Mouse (Mus musculus) kidney, embryonic 16.5 days (tissue): ENCODE data around the gene Ttc21a. TPM values are rescaled to one million over a fixed set of nuclear protein-coding genes. Genes with fewer than 3 reads are reported as not detected.

Experiments
- ATAC-seq: fragments of 200-750 bp; cut with Nextera tagmentation; 2 replicates; pipeline ENCODE4 v1.8.0; 2017; ENCODE audit warnings: moderate TSS enrichment; ENCODE audit not compliant: low FRiP score, low TSS enrichment
- H3K27ac ChIP-seq: fragments of 300-500 bp; sonication (generic); 2 replicates; pipeline ENCODE4 v1.5.1; 2014; ENCODE audit warnings: low read length
- H3K27me3 ChIP-seq: fragments of 300-500 bp; sonication (generic); 2 replicates; pipeline ENCODE4 v1.6.1; 2014; ENCODE audit warnings: low read length, control low read depth, mixed read lengths; ENCODE audit not compliant: insufficient read depth
- H3K36me3 ChIP-seq: fragments of 300-500 bp; sonication (generic); 2 replicates; pipeline ENCODE4 v1.6.1; 2014; ENCODE audit warnings: low read length, control low read depth, mixed read lengths; ENCODE audit not compliant: insufficient read depth
- H3K4me1 ChIP-seq: fragments of 300-500 bp; sonication (generic); 2 replicates; pipeline ENCODE4 v1.6.1; 2014; ENCODE audit warnings: low read length, control low read depth, mixed read lengths; ENCODE audit not compliant: insufficient read depth
- H3K4me2 ChIP-seq: fragments of 300-500 bp; sonication (generic); replicated peaks from 2 replicates; pipeline ENCODE4 v1.6.1; 2014; ENCODE audit warnings: low read depth, low read length
- H3K4me3 ChIP-seq: fragments of 300-500 bp; sonication (generic); 2 replicates; pipeline ENCODE4 v1.5.1; 2014; ENCODE audit warnings: mild to moderate bottlenecking, low read length
- H3K9ac ChIP-seq: fragments of 300-500 bp; sonication (generic); replicated peaks from 2 replicates; pipeline ENCODE4 v1.6.1; 2014; ENCODE audit warnings: low read length
- H3K9me3 ChIP-seq: fragments of 300-500 bp; sonication (generic); 2 replicates; pipeline ENCODE4 v1.6.1; 2016; ENCODE audit warnings: low read length, control low read depth
- WGBS: fragments of 180-500 bp; shearing (Covaris S2); extraction: QIAGEN DNeasy Blood & Tissue Kit; methylation state at CpG from one replicate; pipeline ENCODE4 v1.1.7; 2014; 5-methylcytosine and 5-hydroxymethylcytosine counted together
- polyA plus RNA-seq: library from polyadenylated mRNA; unstranded; fragments of >200 nt; fragmentation: Nextera tagmentation; extraction: Ambion mirVana; gene quantifications from 2 replicates; pipeline ENCODE4 v1.2.1, GENCODE M21; 2015

Gene Ttc21a
- polyA plus RNA-seq, 1 experiment from 2014 or later: 0.20 TPM

- Histone ChIP-seq H3K4me3 (no peak overlapping the region), H3K9ac (no peak overlapping the region), H3K9me3 (no peaks in the 10 kb centered on the region), H3K36me3 (peaks cover 27% of the 10 kb centered on the region), H3K4me1 (peaks cover 25% of the 10 kb centered on the region), H3K4me2 (no peak overlapping the region), H3K27me3 (no peaks in the 10 kb centered on the region), H3K27ac (no peak overlapping the region)
- no peak for ATAC-seq
- 79% methylated on average over 12 of the region's 12 CpGs for WGBS
These were observed 35.2 kb downstream of the Ttc21a start for GRCm38 (mm10) chr9:119972582-119972981.

- 95% methylated on average over 23 of the region's 23 CpGs for WGBS
- Histone ChIP-seq H3K4me3 (no peak overlapping the region), H3K27ac (no peak overlapping the region), H3K4me2 (no peak overlapping the region), H3K36me3 (peaks cover 27% of the 10 kb centered on the region), H3K4me1 (peaks cover 32% of the 10 kb centered on the region), H3K9ac (no peak overlapping the region), H3K27me3 (no peaks in the 10 kb centered on the region), H3K9me3 (no peaks in the 10 kb centered on the region)
- ATAC-seq: no peak
These were observed 35.9 kb downstream of the Ttc21a start for GRCm38 (mm10) chr9:119973281-119973680.

- Histone ChIP-seq H3K4me2 (no peak overlapping the region), H3K4me1 (peaks cover 39% of the 10 kb centered on the region), H3K4me3 (no peak overlapping the region), H3K27me3 (no peaks in the 10 kb centered on the region), H3K9ac (no peak overlapping the region), H3K27ac (no peak overlapping the region), H3K36me3 (peaks cover 27% of the 10 kb centered on the region), H3K9me3 (no peaks in the 10 kb centered on the region)
- WGBS: 93% methylated on average over 27 of the region's 27 CpGs
- ATAC-seq: no peak
These were observed 36.6 kb downstream of the Ttc21a start for GRCm38 (mm10) chr9:119973869-119974520.

- Histone ChIP-seq H3K9me3 (no peaks in the 10 kb centered on the region), H3K4me3 (no peak overlapping the region), H3K9ac (no peak overlapping the region), H3K36me3 (peaks cover 27% of the 10 kb centered on the region), H3K4me2 (no peak overlapping the region), H3K27ac (no peak overlapping the region), H3K4me1 (peaks cover 40% of the 10 kb centered on the region), H3K27me3 (no peaks in the 10 kb centered on the region)
- ATAC-seq: no peak
- 82% methylated on average over 5 of the region's 5 CpGs for WGBS
These were observed 37.2 kb downstream of the Ttc21a start for GRCm38 (mm10) chr9:119974609-119975008.

GRCm38 (mm10) chr9:119975286-119975685 lies 37.9 kb downstream of the Ttc21a start:
- no peak for ATAC-seq
- 89% methylated on average over 4 of the region's 4 CpGs for WGBS
- H3K4me1 ChIP-seq: peaks cover 40% of the 10 kb centered on the region
- no peak overlapping the region for H3K4me3 ChIP-seq
- H3K36me3 ChIP-seq: peaks cover 27% of the 10 kb centered on the region
- H3K9ac ChIP-seq: no peak overlapping the region
- H3K27ac ChIP-seq: no peak overlapping the region
- H3K4me2 ChIP-seq: no peak overlapping the region
- H3K9me3 ChIP-seq: no peaks in the 10 kb centered on the region
- H3K27me3 ChIP-seq: no peaks in the 10 kb centered on the region

GRCm38 (mm10) chr9:119976704-119977556 lies 39.5 kb downstream of the Ttc21a start:
- 24% methylated on average over 17 of the region's 17 CpGs for WGBS
- Histone ChIP-seq H3K9me3 (no peaks in the 10 kb centered on the region), H3K27me3 (no peaks in the 10 kb centered on the region), H3K4me3 (no peak overlapping the region), H3K36me3 (peaks cover 27% of the 10 kb centered on the region), H3K4me1 (peaks cover 45% of the 10 kb centered on the region), H3K4me2 (peak overlapping the region; percentile 37; the same call in 1 of the 2 replicates), H3K9ac (peak overlapping the region; percentile 58; the same call in 1 of the 2 replicates), H3K27ac (peak overlapping the region; percentile 84; the same call in 1 of the 2 replicates)
- ATAC-seq: no peak

GRCm38 (mm10) chr9:119977557-119978060 lies 40.2 kb downstream of the Ttc21a start:
- Histone ChIP-seq H3K27ac (peak overlapping the region; percentile 84), H3K4me1 (peaks cover 52% of the 10 kb centered on the region), H3K4me2 (peak overlapping the region; percentile 37), H3K9me3 (no peaks in the 10 kb centered on the region), H3K27me3 (no peaks in the 10 kb centered on the region), H3K4me3 (0 out of 2 replicates have a peak overlapping the region, but pooled peaks have one; percentile 10), H3K9ac (peak overlapping the region; percentile 58), H3K36me3 (peaks cover 20% of the 10 kb centered on the region)
- 22% methylated on average over 5 of the region's 5 CpGs for WGBS
- no peak for ATAC-seq

- peak overlapping the region; percentile 37 for H3K4me2 ChIP-seq
- ATAC-seq: no peak; the same call in 1 of the 2 replicates
- H3K4me3 ChIP-seq: 0 out of 2 replicates have a peak overlapping the region, but pooled peaks have one; percentile 10
These were observed 40.9 kb downstream of the Ttc21a start for GRCm38 (mm10) chr9:119978151-119978810.

GRCm38 (mm10) chr9:119978811-119979441 lies 41.5 kb downstream of the Ttc21a start:
- Histone ChIP-seq H3K4me1 (peaks cover 57% of the 10 kb centered on the region), H3K4me3 (no peak overlapping the region), H3K36me3 (peaks cover 7% of the 10 kb centered on the region), H3K27ac (no peak overlapping the region), H3K4me2 (no peak overlapping the region), H3K9ac (peak overlapping the region; percentile 58; the same call in 1 of the 2 replicates), H3K9me3 (no peaks in the 10 kb centered on the region), H3K27me3 (no peaks in the 10 kb centered on the region)
- no peak for ATAC-seq
- WGBS: 79% methylated on average over 6 of the region's 6 CpGs

More at GRCm38 (mm10) chr9:119978151-119978810, 40.9 kb downstream of the Ttc21a start:
- Histone ChIP-seq H3K27ac (peak overlapping the region; percentile 84), H3K36me3 (peaks cover 13% of the 10 kb centered on the region), H3K4me1 (peaks cover 57% of the 10 kb centered on the region), H3K27me3 (no peaks in the 10 kb centered on the region), H3K9ac (peak overlapping the region; percentile 58), H3K9me3 (no peaks in the 10 kb centered on the region)
- WGBS: 32% methylated on average over 9 of the region's 9 CpGs
